Mouse (Mus musculus) spleen, embryonic (tissue): ENCODE measurements around the gene Mxd1.

Experiments used
- CTCF ChIA-PET: fragments of 350-600 bp; sonication (Branson Sonifier 250); formaldehyde crosslinking; loops from one replicate; lab custom pipeline; 2022; lab: Charles Lee

Gene Mxd1

DNA sequence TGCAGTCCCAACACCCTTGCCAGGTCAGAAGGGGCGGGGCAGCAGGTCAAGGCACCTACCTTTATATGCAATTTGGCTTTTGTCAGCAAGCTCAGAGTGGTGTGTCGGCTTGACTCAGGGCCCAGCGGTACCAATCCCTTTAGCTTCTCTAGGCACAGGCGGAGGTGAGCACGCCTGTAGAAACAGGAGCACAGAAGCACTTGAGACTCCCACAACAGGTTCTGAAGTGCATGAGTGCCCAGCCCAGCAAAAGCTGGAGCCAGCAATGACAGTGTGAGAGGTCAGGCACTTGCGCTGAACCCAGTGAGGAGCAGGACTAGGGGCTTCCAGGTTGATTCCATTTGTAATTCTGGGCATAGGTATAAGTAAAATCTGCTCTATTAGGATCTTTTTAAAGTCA lies 15.9 kb downstream of the Mxd1 start:
- CTCF ChIA-PET, result no interaction called here

GRCm38 (mm10) chr6:86646143-86646542 lies 22.8 kb downstream of the Mxd1 start:
- CTCF ChIA-PET, result interaction anchor here (0.7 to 0.8 kb wide), 3 partner anchors 10 to 661 kb away, joined by 4 to 5 read pairs (median 5); no protein-coding TSS in a partner anchor

DNA sequence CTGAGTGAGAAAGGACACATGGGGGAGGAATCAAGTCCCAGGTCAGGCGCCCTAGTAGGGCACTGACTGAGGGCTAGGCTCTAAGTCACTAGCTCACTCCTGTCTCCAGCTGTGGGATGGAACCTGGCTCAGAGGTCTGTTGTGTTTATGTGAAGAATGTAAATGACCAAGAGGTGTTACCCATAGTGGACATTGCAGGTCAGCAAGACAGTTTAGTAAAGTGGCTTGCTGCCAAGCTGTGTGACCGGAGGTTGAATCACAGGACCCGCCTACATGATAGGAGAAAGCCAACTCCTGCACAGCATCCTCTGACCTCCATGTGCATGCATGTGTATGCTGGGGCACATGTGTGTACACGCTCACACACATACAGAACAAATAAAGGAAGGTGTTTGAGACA lies 23.4 kb downstream of the Mxd1 start:
- CTCF ChIA-PET, result interaction anchor here (0.6 to 0.8 kb wide), 2 partner anchors 197 to 661 kb away, joined by 4 to 7 read pairs; no protein-coding TSS in a partner anchor

DNA sequence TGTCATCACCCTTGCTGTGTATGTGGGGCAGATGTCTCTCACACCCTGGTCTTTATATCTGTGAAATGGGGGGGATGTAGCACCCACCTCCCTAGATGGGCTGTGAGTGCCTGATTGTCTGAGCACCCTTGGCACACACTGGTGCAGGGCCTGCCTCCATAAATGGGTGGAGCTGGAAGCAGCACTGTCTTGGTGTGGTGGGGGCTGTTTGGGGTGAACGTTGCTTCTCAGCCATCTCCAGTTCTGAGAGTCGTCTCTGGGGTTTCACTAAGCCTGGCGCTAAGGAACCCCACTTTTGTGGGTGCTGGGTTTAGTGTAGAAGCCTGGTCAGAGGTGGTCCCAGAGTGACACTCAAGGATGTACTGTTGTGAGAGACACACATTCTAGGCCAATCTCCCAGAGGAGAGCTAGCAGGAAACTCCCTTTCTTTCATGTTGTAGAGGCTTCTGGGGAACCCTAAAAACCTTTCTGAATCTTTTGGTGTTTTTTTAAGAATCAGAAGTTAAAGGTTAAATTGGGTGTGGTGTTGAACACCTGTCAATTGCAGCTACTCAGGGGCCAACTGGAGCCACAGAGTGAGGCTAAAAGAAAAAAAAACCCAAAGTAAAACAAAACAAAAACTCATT lies 24.1 kb downstream of the Mxd1 start:
- CTCF ChIA-PET, result interaction anchor here (0.6 kb wide), 1 partner anchor 197 kb away, joined by 7 read pairs; no protein-coding TSS in a partner anchor

- CTCF ChIA-PET, result interaction anchor here (1.0 kb wide), 1 partner anchor 10 kb away, joined by 6 read pairs; no protein-coding TSS in a partner anchor
These were observed 27.2 kb downstream of the Mxd1 start for GRCm38 (mm10) chr6:86641716-86642115.

DNA sequence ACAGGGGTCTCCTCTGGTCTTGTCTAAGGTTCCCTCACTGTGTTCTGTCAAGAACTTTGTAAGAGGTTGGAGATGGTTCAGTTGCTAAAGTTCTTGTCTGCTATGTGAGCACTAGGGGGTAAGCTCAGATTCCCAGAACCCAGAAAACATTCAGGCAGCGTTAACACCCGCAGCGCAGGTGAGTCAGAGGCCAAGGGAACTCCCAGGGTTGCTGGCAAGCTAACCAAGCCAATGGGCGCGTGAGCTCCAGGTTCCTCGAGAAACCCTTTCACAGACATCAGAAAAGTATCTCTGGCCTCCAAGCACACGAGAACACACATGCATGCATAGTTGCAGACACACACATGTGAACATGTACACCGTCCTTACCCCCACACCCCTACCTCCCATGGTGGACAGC lies 28.2 kb downstream of the Mxd1 start:
- CTCF ChIA-PET, result no interaction called here

- CTCF ChIA-PET, result no interaction called here
These were observed 28.8 kb downstream of the Mxd1 start for GRCm38 (mm10) chr6:86640161-86640560.

- CTCF ChIA-PET, result no interaction called here
These were observed 29.5 kb downstream of the Mxd1 start for GRCm38 (mm10) chr6:86639180-86640160.

GRCm38 (mm10) chr6:86638434-86638833 lies 30.5 kb downstream of the Mxd1 start:
- CTCF ChIA-PET, result no interaction called here

DNA sequence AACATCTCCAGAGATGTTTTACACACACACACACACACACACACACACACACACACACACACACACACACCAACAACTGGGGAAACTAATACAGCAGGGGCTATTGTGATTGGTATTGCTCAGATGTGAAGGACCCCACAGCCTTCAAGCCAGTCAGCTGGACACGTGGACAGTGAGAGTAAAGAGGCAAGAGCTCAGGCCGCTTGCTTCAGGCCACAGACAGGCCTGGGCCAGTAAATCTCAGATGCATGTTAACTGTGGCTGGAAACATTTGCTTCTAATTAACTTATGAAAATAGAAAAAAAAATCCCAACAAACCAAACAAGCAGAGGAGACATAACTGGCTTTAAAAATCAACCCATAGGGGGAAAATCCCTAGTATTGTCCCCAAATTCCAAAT lies 31.1 kb downstream of the Mxd1 start:
- CTCF ChIA-PET, result no interaction called here

DNA sequence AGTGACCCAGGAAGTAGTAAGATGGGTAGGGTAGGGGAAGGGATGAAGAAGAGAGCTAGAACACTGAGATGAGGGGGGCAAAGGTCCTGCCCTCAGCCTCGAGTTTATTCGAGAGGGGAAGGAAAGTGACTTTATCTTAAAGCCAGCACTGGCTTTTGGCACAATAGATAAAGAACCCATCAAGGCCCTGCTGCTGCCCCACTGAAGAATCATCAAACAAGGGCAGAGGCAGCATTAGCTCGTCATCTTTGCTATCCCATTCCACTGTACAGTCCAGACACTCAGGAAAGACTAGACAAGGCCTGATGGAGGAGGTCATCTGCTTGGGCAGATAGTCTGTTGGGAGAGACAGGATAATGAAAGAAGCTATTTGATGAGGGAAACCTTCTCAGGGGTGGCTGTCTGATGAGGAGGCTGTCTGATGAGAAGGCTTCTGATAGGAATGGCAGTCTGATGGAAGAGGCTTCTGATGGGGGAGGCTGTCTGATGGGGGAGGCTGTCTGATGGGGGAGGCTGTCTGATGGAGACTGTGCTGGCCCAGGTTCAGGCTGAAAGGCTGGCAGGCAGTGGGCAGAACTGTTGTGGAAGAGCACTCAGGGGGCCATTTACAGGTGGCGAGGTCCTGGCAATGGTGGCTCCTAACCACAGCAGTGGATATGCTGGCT lies 31.7 kb downstream of the Mxd1 start:
- CTCF ChIA-PET, result interaction anchor here (0.7 kb wide), 1 partner anchor 1209 kb away, joined by 3 read pairs; no protein-coding TSS in a partner anchor

DNA sequence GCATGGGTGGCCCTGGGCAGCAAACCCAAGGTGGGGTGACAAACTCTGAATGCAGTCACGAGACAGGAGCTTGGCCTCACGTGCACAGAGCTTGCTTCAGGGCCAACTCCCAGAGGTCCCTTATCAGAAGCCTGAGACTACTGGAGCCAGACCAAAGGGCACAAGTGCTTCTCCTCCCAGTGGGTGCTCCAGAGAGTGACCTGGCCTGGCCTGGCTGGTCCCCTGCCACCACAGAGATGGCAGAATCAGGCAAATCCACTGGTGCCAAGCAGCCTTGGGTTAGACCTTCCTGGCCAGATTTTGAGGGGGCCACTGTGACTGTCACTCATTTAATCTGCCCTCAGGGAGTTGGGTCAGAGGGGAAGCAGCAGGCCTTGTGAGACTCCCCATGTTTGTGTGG lies 32.5 kb downstream of the Mxd1 start:
- CTCF ChIA-PET, result no interaction called here

GRCm38 (mm10) chr6:86630141-86630540 lies 38.8 kb downstream of the Mxd1 start:
- CTCF ChIA-PET, result no interaction called here

DNA sequence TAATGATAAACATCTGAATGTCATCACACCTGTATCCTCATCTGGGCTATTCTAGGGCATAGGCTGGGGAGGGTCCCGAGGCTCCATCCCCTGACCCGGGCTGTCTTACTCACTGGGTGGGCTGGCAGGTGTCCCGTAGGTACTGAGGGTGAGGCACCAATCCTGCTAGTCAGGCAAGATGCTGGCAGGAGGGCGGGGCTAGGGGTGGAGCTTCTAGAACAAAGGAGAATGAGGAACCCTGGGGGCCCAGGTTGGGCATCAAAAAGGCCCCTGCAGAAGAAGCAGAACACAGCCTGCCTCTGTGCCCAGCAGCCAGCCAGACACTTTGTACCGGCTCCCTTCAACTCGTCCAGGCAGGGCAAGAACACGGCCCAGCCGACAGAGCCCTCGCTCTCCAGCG lies 41.0 kb downstream of the Mxd1 start, which contains the start of gene Asprv1:
TSS of gene Asprv1 (plus strand) at position 219 of the 400 bp plus-strand sequence.
- CTCF ChIA-PET, result no interaction called here

DNA sequence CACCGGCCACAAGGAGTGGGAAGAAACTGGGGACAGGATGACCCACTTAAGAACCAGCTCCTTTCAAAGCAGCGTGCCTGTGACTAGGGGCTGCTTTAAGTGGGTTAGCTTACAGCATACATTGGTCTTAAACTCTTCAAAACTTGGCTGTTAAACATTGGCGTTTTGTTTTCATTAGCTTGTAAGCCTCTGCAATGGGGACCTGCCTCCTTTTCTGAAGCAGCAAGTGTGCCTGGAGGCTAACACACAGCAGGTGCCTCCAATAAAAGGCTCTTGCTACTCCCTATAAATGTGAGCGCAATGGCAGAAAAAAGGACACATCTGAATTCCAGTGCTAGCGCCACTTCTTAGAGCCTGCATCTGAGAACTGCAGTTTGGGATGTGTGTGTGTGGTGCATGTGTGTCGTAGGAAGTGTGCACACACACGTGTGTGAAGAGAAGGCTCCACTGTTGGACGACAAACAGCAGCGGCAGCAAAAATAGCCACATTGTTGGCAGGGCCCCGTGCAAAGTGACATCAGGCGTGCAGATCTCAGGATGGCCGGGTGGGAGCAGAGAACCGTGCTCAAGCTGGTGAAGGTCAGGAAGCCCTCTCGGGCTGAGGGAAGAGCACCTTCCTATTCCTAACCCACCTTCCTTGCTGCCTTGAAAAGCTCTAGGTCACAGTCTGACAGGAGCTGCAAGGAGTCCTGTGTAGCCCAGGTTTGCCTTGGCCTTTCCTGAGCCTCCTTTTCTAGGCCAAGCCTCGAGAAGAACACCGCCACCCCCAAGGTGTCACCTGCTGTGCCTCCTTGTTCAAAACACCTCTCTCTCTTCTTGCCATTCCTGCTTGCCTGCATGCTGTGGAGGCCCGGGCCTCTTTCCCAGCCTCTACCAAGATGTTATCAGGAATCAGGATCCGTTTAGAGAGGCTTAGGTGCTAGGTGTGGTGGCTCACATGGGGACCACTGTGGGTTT lies 44.6 kb downstream of the Mxd1 start:
- CTCF ChIA-PET, result interaction anchor here (0.5 kb wide), 1 partner anchor 22 kb away, joined by 5 read pairs; no protein-coding TSS in a partner anchor

DNA sequence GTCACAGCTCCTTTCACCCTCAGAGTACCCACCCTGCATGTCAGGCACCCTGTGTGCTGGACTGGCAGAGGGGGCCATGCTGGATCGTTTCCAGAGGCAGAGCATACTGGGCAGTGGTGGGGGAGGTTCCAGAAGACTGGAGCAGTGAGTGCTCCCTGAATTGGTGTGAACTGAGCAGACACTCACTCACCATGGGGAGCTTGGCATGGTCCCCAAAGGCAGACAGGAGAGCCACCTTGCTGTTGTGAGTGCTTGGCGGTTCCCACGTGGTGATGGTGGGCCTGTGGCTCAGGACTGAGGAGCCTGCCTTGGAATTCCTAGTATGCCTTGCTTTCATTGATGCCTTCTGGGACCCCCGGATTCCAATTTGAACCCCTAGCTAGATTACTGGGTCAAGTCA lies 45.8 kb downstream of the Mxd1 start:
- CTCF ChIA-PET, result no interaction called here

DNA sequence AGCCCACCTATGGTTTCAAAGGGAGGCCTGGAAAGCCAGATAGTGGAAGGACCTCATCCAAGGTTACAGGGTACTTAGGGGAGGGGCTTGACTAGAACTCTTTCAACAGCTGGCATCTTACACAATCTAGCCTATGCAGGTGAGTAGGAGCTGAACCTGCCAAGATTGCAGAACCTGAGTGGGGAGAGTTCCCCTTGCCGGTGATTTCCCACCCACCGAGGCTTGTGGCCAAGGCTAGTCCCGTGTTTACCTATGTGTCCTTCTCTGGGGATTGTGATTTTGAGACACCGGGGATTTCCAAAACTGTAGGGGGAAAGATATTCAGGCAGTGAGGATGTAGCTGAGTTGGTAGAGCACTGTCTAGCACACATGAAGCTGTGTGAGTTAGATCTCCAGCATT lies 53.7 kb downstream of the Mxd1 start:
- CTCF ChIA-PET, result no interaction called here

- CTCF ChIA-PET, result interaction anchor here (1.4 kb wide), 1 partner anchor 24 kb away, joined by 3 read pairs; no protein-coding TSS in a partner anchor
These were observed 58.2 kb downstream of the Mxd1 start for GRCm38 (mm10) chr6:86610714-86611113.

GRCm38 (mm10) chr6:86609235-86609634 lies 59.7 kb downstream of the Mxd1 start:
- CTCF ChIA-PET, result interaction anchor here (1.4 kb wide), 1 partner anchor 26 kb away, joined by 3 read pairs; no protein-coding TSS in a partner anchor

GRCm38 (mm10) chr6:86607471-86607870 lies 61.5 kb downstream of the Mxd1 start:
- CTCF ChIA-PET, result interaction anchor here (0.7 kb wide), 1 partner anchor 1589 kb away, joined by 4 read pairs; no protein-coding TSS in a partner anchor
